Mouse (Mus musculus) MEL (cell line): ENCODE measurements around the gene Nuf2. TPM values are rescaled to one million over a fixed set of nuclear protein-coding genes. Genes with fewer than 3 reads are reported as not detected.

Experiments
- DNase-seq: peaks from one replicate; pipeline ENCODE4 v3.0.0; 2011; ENCODE audit warnings: low read depth, low spot score
- H3K27ac ChIP-seq: 2 replicates; pipeline ENCODE4 v1.5.1; 2012; ENCODE audit warnings: low read depth, mild to moderate bottlenecking, control low read depth, low read length, moderate library complexity; ENCODE audit not compliant: control insufficient read depth
- H3K27me3 ChIP-seq, 2 experiments: fragments of 150-350 bp in 1 of 2; sonication (generic) in 1 of 2; 2 replicates each; pipeline ENCODE4 v1.6.1; 2012; ENCODE audit warnings: low read length in 2 of 2, mild to moderate bottlenecking in 2 of 2, improper control_type of control experiment in 1 of 2, moderate library complexity in 1 of 2; ENCODE audit not compliant: insufficient read depth in 2 of 2, control insufficient read depth in 1 of 2
- H3K36me3 ChIP-seq, 2 experiments: 2 replicates each; pipeline ENCODE4 v1.6.1; 2012 to 2014; ENCODE audit warnings: low read length in 2 of 2, improper control_type of control experiment in 1 of 2, inconsistent platforms in 1 of 2, mild to moderate bottlenecking in 1 of 2; ENCODE audit not compliant: insufficient read depth in 2 of 2, control insufficient read depth in 1 of 2
- H3K4me1 ChIP-seq, 2 experiments: fragments of 150-350 bp in 1 of 2; sonication (generic) in 1 of 2; 2 replicates each; pipeline ENCODE4 v1.6.1; 2012; ENCODE audit warnings: low read length in 2 of 2, improper control_type of control experiment in 1 of 2, mild to moderate bottlenecking in 1 of 2; ENCODE audit not compliant: insufficient read depth in 2 of 2, control insufficient read depth in 1 of 2
- H3K4me3 ChIP-seq, 2 experiments: fragments of 150-350 bp in 1 of 2; sonication (generic) in 1 of 2; 2 replicates each; pipeline ENCODE4 v1.5.1; 2012; ENCODE audit warnings: low read depth in 2 of 2, low read length in 2 of 2, mild to moderate bottlenecking in 2 of 2, moderate library complexity in 2 of 2, control low read depth in 1 of 2, improper control_type of control experiment in 1 of 2; ENCODE audit not compliant: control insufficient read depth in 1 of 2, insufficient read depth in 1 of 2
- H3K79me2 ChIP-seq: 2 replicates; pipeline ENCODE4 v1.6.1; 2012; ENCODE audit warnings: mild to moderate bottlenecking, low read length, moderate library complexity; ENCODE audit not compliant: control insufficient read depth, poor library complexity, insufficient read depth
- H3K9ac ChIP-seq: 2 replicates; pipeline ENCODE4 v1.6.1; 2012; ENCODE audit warnings: low read depth, mild to moderate bottlenecking, control low read depth, low read length, moderate library complexity; ENCODE audit not compliant: control insufficient read depth, poor library complexity, severe bottlenecking
- H3K9me3 ChIP-seq: fragments of 150-350 bp; sonication (generic); replicated peaks from 2 replicates; pipeline ENCODE4 v1.6.1; 2012; ENCODE audit warnings: mild to moderate bottlenecking, low read length, improper control_type of control experiment, moderate library complexity; ENCODE audit not compliant: insufficient read depth
- E2F4 ChIP-seq: IDR thresholded peaks from 2 replicates; pipeline ENCODE4 v1.6.1; 2011; ENCODE audit warnings: low read depth, low read length, improper control_type of control experiment, borderline replicate concordance
- ELF1 ChIP-seq: IDR thresholded peaks from 2 replicates; pipeline ENCODE4 v1.6.1; 2014; ENCODE audit warnings: low read depth, mild to moderate bottlenecking, inconsistent platforms, low read length, improper control_type of control experiment, moderate library complexity
- ETS1 ChIP-seq: IDR thresholded peaks from 2 replicates; pipeline ENCODE4 v1.6.1; 2012; ENCODE audit warnings: low read depth, mild to moderate bottlenecking, inconsistent platforms, low read length, improper control_type of control experiment, moderate library complexity
- GATA1 ChIP-seq: IDR thresholded peaks from 2 replicates; pipeline ENCODE4 v1.6.1; 2011; ENCODE audit warnings: low read depth, low read length, improper control_type of control experiment
- HCFC1 ChIP-seq: IDR thresholded peaks from 2 replicates; pipeline ENCODE4 v1.6.1; 2012; ENCODE audit warnings: low read depth, mild to moderate bottlenecking, inconsistent platforms, low read length, improper control_type of control experiment, moderate library complexity
- MAZ ChIP-seq: IDR thresholded peaks from 2 replicates; pipeline ENCODE4 v1.6.1; 2012; ENCODE audit warnings: low read depth, mild to moderate bottlenecking, inconsistent platforms, low read length, improper control_type of control experiment
- MXI1 ChIP-seq: IDR thresholded peaks from 2 replicates; pipeline ENCODE4 v1.6.1; 2011; ENCODE audit warnings: mild to moderate bottlenecking, low read depth, low read length, improper control_type of control experiment
- NELFE ChIP-seq: IDR thresholded peaks from 2 replicates; pipeline ENCODE4 v1.6.1; 2011; ENCODE audit warnings: low read depth, low read length, improper control_type of control experiment
- NRF1 ChIP-seq: IDR thresholded peaks from 2 replicates; pipeline ENCODE4 v1.6.1; 2014; ENCODE audit warnings: low read depth, mild to moderate bottlenecking, inconsistent platforms, low read length, improper control_type of control experiment, moderate library complexity; ENCODE audit not compliant: poor library complexity, insufficient read depth, severe bottlenecking
- POLR2A ChIP-seq, 2 experiments: IDR thresholded peaks; 2 replicates each; pipeline ENCODE4 v1.6.1; 2011 to 2012; ENCODE audit warnings: low read length in 2 of 2, mild to moderate bottlenecking in 2 of 2, control low read depth in 1 of 2, improper control_type of control experiment in 1 of 2, low read depth in 1 of 2, moderate library complexity in 1 of 2; ENCODE audit not compliant: control insufficient read depth in 1 of 2, insufficient read depth in 1 of 2, poor library complexity in 1 of 2
- POLR2AphosphoS2 ChIP-seq: IDR thresholded peaks from 2 replicates; pipeline ENCODE4 v1.6.1; 2011; ENCODE audit warnings: low read length, improper control_type of control experiment
- POLR2AphosphoS5 ChIP-seq: IDR thresholded peaks from 2 replicates; pipeline ENCODE4 v1.6.1; 2012; ENCODE audit warnings: low read depth, borderline replicate concordance, mild to moderate bottlenecking, inconsistent platforms, low read length, moderate library complexity, mixed read lengths
- RCOR1 ChIP-seq: IDR thresholded peaks from 2 replicates; pipeline ENCODE4 v1.6.1; 2012; ENCODE audit warnings: low read depth, mild to moderate bottlenecking, inconsistent platforms, low read length, improper control_type of control experiment
- SIN3A ChIP-seq: IDR thresholded peaks from 2 replicates; pipeline ENCODE4 v1.6.1; 2012; ENCODE audit warnings: low read length, improper control_type of control experiment, inconsistent platforms
- TBP ChIP-seq: IDR thresholded peaks from 2 replicates; pipeline ENCODE4 v1.8.0; 2011; ENCODE audit warnings: low read depth, low read length, improper control_type of control experiment
- UBTF ChIP-seq: IDR thresholded peaks from 2 replicates; pipeline ENCODE4 v1.6.1; 2012; ENCODE audit warnings: low read depth, mild to moderate bottlenecking, inconsistent platforms, low read length, improper control_type of control experiment, moderate library complexity, borderline replicate concordance; ENCODE audit not compliant: insufficient read depth
- USF1 ChIP-seq: IDR thresholded peaks from 2 replicates; pipeline ENCODE4 v1.6.1; 2014; ENCODE audit warnings: low read depth, mild to moderate bottlenecking, inconsistent platforms, low read length, improper control_type of control experiment, moderate library complexity
- ZC3H11A ChIP-seq: IDR thresholded peaks from 2 replicates; pipeline ENCODE4 v1.6.1; 2012; ENCODE audit warnings: low read depth, mild to moderate bottlenecking, inconsistent platforms, low read length, improper control_type of control experiment
- ZKSCAN1 ChIP-seq: IDR thresholded peaks from 2 replicates; pipeline ENCODE4 v1.6.1; 2012; ENCODE audit warnings: low read depth, mild to moderate bottlenecking, inconsistent platforms, low read length, improper control_type of control experiment, moderate library complexity
- polyA plus RNA-seq, 2 experiments: library from polyadenylated mRNA; stranded (reverse) in 1 of 2; unstranded in 1 of 2; fragments of >175 nt in 1 of 2; fragments of >200 nt in 1 of 2; gene quantifications; 2 replicates each; pipeline versions ENCODE4 v1.2.1 to v1.2.4; 2012; ENCODE audit warnings: low replicate concordance in 2 of 2, low read depth in 1 of 2; ENCODE audit not compliant: insufficient read length in 2 of 2, insufficient read depth in 1 of 2, missing spikeins in 1 of 2
- total RNA-seq: library from RNA; depleted of rRNA; stranded (reverse); fragments of 300-350 nt; gene quantifications from 2 replicates; pipeline ENCODE4 v1.2.3, GENCODE M21; 2012

Nuf2 gene
- total and polyA plus RNA-seq, 3 experiments: 34.7 to 99.2 (median 44.4) TPM

- H3K9ac ChIP-seq: no peak overlapping the region
- H3K9me3 ChIP-seq: no peaks in the 10 kb centered on the region
- TF ChIP-seq UBTF (no peak), ELF1 (no peak), SIN3A (no peak), POLR2AphosphoS2 (no peak), NELFE (no peak), TBP (no peak), MXI1 (no peak), ETS1 (no peak), MAZ (no peak), GATA1 (no peak), USF1 (no peak), NRF1 (no peak), RCOR1 (no peak), ZC3H11A (no peak), POLR2AphosphoS5 (no peak), ZKSCAN1 (no peak), POLR2A (IDR thresholded peaks at IDR 0.05; ENCODE audit: control insufficient read depth in 1 of 2, insufficient read depth in 1 of 2, low read depth in 1 of 2, low read length in 2 of 2, poor library complexity in 1 of 2) (no peak)
- H3K4me3 ChIP-seq: no peak overlapping the region
- H3K27me3 ChIP-seq: no peaks in the 10 kb centered on the region; a peak in 1 of 4 replicates
- no peaks in the 10 kb centered on the region for H3K36me3 ChIP-seq
- H3K27ac ChIP-seq: no peak overlapping the region
- no peaks in the 10 kb centered on the region for H3K79me2 ChIP-seq
- no peaks in the 10 kb centered on the region for H3K4me1 ChIP-seq
- DNase-seq: no peak
Observed at GRCm38 (mm10) chr1:169484565-169484964, 46.7 kb downstream of the Nuf2 start.

- no peaks in the 10 kb centered on the region for H3K4me1 ChIP-seq
- H3K9ac ChIP-seq: no peak overlapping the region
- H3K27ac ChIP-seq: no peak overlapping the region
- no peaks in the 10 kb centered on the region for H3K79me2 ChIP-seq
- no peak for DNase-seq
- no peak overlapping the region for H3K4me3 ChIP-seq
- no peaks in the 10 kb centered on the region for H3K36me3 ChIP-seq
- TF ChIP-seq E2F4 (no peak), HCFC1 (no peak)
- H3K9me3 ChIP-seq: no peaks in the 10 kb centered on the region
- no peaks in the 10 kb centered on the region for H3K27me3 ChIP-seq
Observed at GRCm38 (mm10) chr1:169482596-169483335, 48.5 kb downstream of the Nuf2 start.
